Comparison of ENCODE assay signal across 8 mouse cellular contexts in the genomic region with DNA sequence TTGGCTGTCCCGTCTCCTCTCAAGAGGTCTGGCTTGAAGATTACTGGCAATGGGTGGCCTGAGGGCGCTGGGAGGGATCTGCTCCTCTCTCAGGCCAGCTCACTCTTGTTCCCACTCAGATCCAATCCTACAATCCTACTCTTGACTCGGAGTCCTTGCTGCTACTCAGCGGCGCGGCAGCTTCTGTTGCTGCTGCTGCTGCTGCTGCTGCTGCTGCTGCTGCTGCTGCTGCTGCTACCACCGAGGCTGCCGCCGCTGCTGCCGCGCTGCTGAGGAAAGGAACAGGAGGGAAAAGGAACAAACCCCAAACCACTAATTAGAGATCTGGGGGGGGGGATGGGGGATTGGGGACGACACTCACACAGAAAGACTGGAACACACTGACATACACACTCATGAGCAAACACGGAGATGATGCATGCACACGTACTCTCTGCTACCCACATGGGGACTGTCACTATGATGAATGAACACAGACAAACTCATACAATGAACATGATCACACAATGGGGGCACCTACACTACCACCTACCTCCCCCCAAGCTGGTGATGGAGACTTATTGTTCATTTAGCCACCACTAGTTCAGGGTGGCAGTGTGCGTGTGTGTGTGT. TPM values are rescaled to one million over a fixed set of nuclear protein-coding genes. Genes with fewer than 3 reads are reported as not detected.
DNase-seq lines count a peak whose midpoint lies in the region; ATAC-seq and TF ChIP-seq lines count a peak whose summit lies in the region.

Gene Sp7 (minus strand): TSS at position 450 of the 612 bp plus-strand sequence.

- no peak within 1 kb of the TSS for H3K27ac ChIP-seq in heart, postnatal 0 days (ENCODE audit: low read depth)
- H3K27ac ChIP-seq in embryonic facial prominence, embryonic 10.5 days (replicated peaks) = peak within 1 kb of the TSS; percentile 74
- H3K27ac ChIP-seq in intestine, embryonic 15.5 days = no peak within 1 kb of the TSS
- H3K27ac ChIP-seq in neural tube, embryonic 11.5 days (ENCODE audit: low read depth, low read length) = no peak within 1 kb of the TSS

- H3K4me1 ChIP-seq in heart, postnatal 0 days (ENCODE audit: control insufficient read depth, insufficient read depth) = peaks cover 8% of the 10 kb centered on the region; the same call in 1 of the 2 replicates
- peaks cover 52% of the 10 kb centered on the region for H3K4me1 ChIP-seq in embryonic facial prominence, embryonic 10.5 days
- H3K4me1 ChIP-seq in intestine, embryonic 15.5 days (replicated peaks) = peaks cover 31% of the 10 kb centered on the region
- H3K4me1 ChIP-seq in neural tube, embryonic 11.5 days (ENCODE audit: control insufficient read depth, insufficient read depth, low read length) = peaks cover 6% of the 10 kb centered on the region; the same call in 1 of the 2 replicates

- ATAC-seq in heart, postnatal 0 days (ENCODE audit: insufficient read depth, low read depth) = no peak
- no peak for ATAC-seq in intestine, embryonic 15.5 days
- ATAC-seq in neural tube, embryonic 11.5 days (ENCODE audit: insufficient read depth, low FRiP score, low TSS enrichment) = no peak

- no peak within 1 kb of the TSS for H3K9ac ChIP-seq in heart, postnatal 0 days (replicated peaks; ENCODE audit: low read depth, low read length)
- peak within 1 kb of the TSS; percentile 37 for H3K9ac ChIP-seq in intestine, embryonic 15.5 days
- H3K9ac ChIP-seq in neural tube, embryonic 11.5 days (ENCODE audit: low read length) = peak within 1 kb of the TSS; percentile 11

- H3K36me3 ChIP-seq in heart, postnatal 0 days (replicated peaks; ENCODE audit: control insufficient read depth, insufficient read depth, low read length) = no peaks in the 10 kb centered on the region
- no peaks in the 10 kb centered on the region for H3K36me3 ChIP-seq in embryonic facial prominence, embryonic 10.5 days (replicated peaks)
- no peaks in the 10 kb centered on the region for H3K36me3 ChIP-seq in intestine, embryonic 15.5 days
- no peaks in the 10 kb centered on the region for H3K36me3 ChIP-seq in neural tube, embryonic 11.5 days (ENCODE audit: control insufficient read depth, insufficient read depth, low read length)

- peaks cover 34% of the 10 kb centered on the region for H3K27me3 ChIP-seq in heart, postnatal 0 days (ENCODE audit: control insufficient read depth, insufficient read depth, low read length)
- H3K27me3 ChIP-seq in embryonic facial prominence, embryonic 10.5 days (replicated peaks; ENCODE audit: low read depth, poor library complexity, severe bottlenecking) = peaks cover 86% of the 10 kb centered on the region
- H3K27me3 ChIP-seq in intestine, embryonic 15.5 days (replicated peaks) = peaks cover 10% of the 10 kb centered on the region
- H3K27me3 ChIP-seq in neural tube, embryonic 11.5 days (ENCODE audit: control insufficient read depth, insufficient read depth, low read length) = 0 out of 2 replicates have a peak, but pooled peaks cover 3% of the 10 kb centered on the region

- no peak for DNase-seq in heart, postnatal 0 days (ENCODE audit: low spot score)
- no peak for DNase-seq in heart, adult 9 months (ENCODE audit: low spot score in 2 of 2)
- peak; percentile 55 for DNase-seq in embryonic facial prominence, embryonic 10.5 days (ENCODE audit: low spot score)
- peak; percentile 52 for DNase-seq in neural tube, embryonic 11.5 days (ENCODE audit: low spot score)
- no peak for DNase-seq in gastrocnemius, adult 18-20 months (ENCODE audit: low spot score)
- no peak for DNase-seq in ovary, postnatal 14 days (ENCODE audit: low spot score)
- no peak for DNase-seq in urinary bladder, postnatal 10 days (ENCODE audit: low spot score)

- no peaks in the 10 kb centered on the region for H3K9me3 ChIP-seq in heart, postnatal 0 days (replicated peaks; ENCODE audit: control insufficient read depth, low read length)
- H3K9me3 ChIP-seq in embryonic facial prominence, embryonic 10.5 days = no peaks in the 10 kb centered on the region
- H3K9me3 ChIP-seq in intestine, embryonic 15.5 days = no peaks in the 10 kb centered on the region
- H3K9me3 ChIP-seq in neural tube, embryonic 11.5 days (ENCODE audit: control insufficient read depth, low read length) = no peaks in the 10 kb centered on the region

- WGBS in heart, postnatal 0 days = 4% methylated on average over 15 of the region's 15 CpGs
- 6% methylated on average over 15 of the region's 15 CpGs for WGBS in embryonic facial prominence, embryonic 10.5 days
- 10% methylated on average over 14 of the region's 15 CpGs for WGBS in intestine, embryonic 15.5 days
- WGBS in neural tube, embryonic 11.5 days = 7% methylated on average over 15 of the region's 15 CpGs

- peak within 1 kb of the TSS; percentile 21 for H3K4me2 ChIP-seq in heart, postnatal 0 days (ENCODE audit: low read depth, low read length)
- H3K4me2 ChIP-seq in intestine, embryonic 15.5 days (replicated peaks) = peak within 1 kb of the TSS; percentile 52
- peak within 1 kb of the TSS; percentile 37 for H3K4me2 ChIP-seq in neural tube, embryonic 11.5 days (ENCODE audit: low read depth)

- TF ChIP-seq CTCF in heart, postnatal 0 days (IDR thresholded peaks at IDR 0.05; ENCODE audit: low read depth) = no peak

- TF ChIP-seq EP300 in heart, postnatal 0 days (IDR thresholded peaks at IDR 0.05; ENCODE audit: low read depth) = no peak

- peak within 1 kb of the TSS; percentile 24 for H3K4me3 ChIP-seq in heart, postnatal 0 days (ENCODE audit: low read depth, low read length)
- H3K4me3 ChIP-seq in embryonic facial prominence, embryonic 10.5 days = peak within 1 kb of the TSS; percentile 54
- peak within 1 kb of the TSS; percentile 23 for H3K4me3 ChIP-seq in intestine, embryonic 15.5 days (replicated peaks)
- no peak within 1 kb of the TSS; the same call in 1 of the 2 replicates for H3K4me3 ChIP-seq in neural tube, embryonic 11.5 days (ENCODE audit: low read depth, low read length)

RNA-seq across cellular contexts. Expression of gene Sp7, which starts in this region (rescaled TPM):
- not detected in 2 replicates for total RNA-seq in heart, postnatal 0 days (2014; rRNA removed; ENCODE audit: low replicate concordance)
- not detected in 2 replicates for polyA plus RNA-seq in heart, postnatal 0 days (2015; fragmentation: Nextera tagmentation; extraction: Ambion mirVana)
- 1.4 and 1.7 TPM in 2 replicates for polyA plus RNA-seq in embryonic facial prominence, embryonic 10.5 days (2016; fragmentation: Nextera tagmentation; extraction: Ambion mirVana)
- 0.59 and 0.68 TPM in 2 replicates for polyA plus RNA-seq in intestine, embryonic 15.5 days (2015; fragmentation: Nextera tagmentation; extraction: Ambion mirVana)
- polyA plus RNA-seq in neural tube, embryonic 11.5 days (2014; fragmentation: Nextera tagmentation; extraction: Ambion mirVana) = 0.70 and 0.96 TPM in 2 replicates
- total RNA-seq in gastrocnemius, adult 18-20 months (2021) = not detected

Comparison
In these comparisons a context has a peak if more than half of its experiments do, and no peak if none do; other contexts are left out.
1. Peak in DNase-seq, H3K9ac ChIP-seq and H3K4me2 ChIP-seq in neural tube, embryonic 11.5 days; RNA of the gene not detected or under 1 TPM.